Mouse (Mus musculus) ovary, adult 18-20 months (tissue): Measurements from ENCODE around the gene Olfr190.
"Not testable (repeated sequence)": the region's sequence is repeated elsewhere in the genome, so short reads cannot be mapped to it uniquely, and the experiment has no call there.

ENCODE experiments used
- DNase-seq: peaks from one replicate; pipeline ENCODE4 v3.0.0; 2022; ENCODE audit warnings: low spot score, mixed read lengths

Gene Olfr190

DNA sequence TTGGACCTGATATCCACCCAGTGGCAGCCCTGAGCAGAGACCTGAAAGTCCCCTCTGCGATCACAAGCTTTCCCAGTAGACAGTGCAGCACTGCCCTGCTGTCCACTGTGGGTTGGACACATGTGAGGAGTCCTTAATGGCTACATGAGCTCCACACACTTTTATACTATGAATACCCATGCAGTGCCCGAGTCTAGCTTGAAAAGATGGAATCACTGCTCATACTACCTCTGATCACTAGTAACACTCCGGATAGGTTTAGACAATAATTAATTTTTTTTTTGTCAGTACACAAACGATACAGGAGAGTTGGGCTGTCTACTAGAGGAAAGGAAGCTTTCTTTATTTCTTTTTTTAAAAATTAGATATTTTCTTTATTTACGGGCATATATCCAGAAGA, at the start of gene Olfr190:
Olfr190 (minus strand) TSS at position 101 of the 400 bp plus-strand sequence.
- DNase-seq: no peak

GRCm38 (mm10) chr16:59120969-59121368, 43.2 kb upstream of the Olfr190 start, which contains the start of gene Olfr194:
Gene Olfr194 (minus strand): TSS chr16:59121069.
- DNase-seq: no peak

- DNase-seq: no peak
These were observed 34.0 kb upstream of the Olfr190 start, which contains the start of gene Olfr193 for GRCm38 (mm10) chr16:59111781-59112180. Gene Olfr193 (minus strand): TSS chr16:59111881.

DNA sequence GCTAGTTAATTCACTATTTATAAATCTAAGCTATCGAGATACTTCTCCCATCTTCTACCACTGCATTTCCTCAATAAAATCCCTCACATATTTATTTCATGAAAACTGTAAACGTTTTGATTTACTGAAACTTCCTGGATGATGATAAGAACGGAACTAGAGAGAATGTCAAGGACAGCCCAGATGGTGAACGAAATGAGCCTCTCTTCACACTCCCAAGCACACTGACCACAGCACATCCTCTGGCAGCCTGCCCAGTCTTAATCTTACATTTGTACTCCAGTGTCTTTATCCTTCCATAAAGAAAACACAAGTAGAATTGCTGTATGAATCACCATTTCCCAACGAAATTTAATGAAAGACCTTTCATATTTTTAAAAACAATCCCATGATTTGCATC, 30.7 kb upstream of the Olfr190 start:
- not testable (repeated sequence) for DNase-seq

GRCm38 (mm10) chr16:59105312-59105711, 27.5 kb upstream of the Olfr190 start:
- no peak for DNase-seq

DNA sequence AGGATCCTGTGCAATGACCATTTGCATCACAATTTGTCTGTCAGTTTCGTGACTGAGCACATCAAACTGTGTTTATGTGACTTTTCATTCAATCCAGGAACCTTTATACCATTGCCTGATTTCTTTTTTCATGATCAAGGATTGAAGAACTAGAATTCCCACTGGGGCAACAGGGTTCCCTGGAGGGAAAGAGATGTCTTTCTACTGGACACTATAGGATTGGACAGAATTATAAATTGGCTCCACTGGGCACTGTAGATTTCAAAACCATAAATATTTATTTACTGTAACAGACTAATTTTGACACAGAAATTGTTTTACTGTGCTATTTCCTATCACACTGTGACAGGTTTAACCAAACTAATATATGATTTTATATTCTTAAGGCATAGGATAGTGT, 11.9 kb upstream of the Olfr190 start, which contains the start of gene Olfr191:
Olfr191 (minus strand) TSS at position 101 of the 400 bp plus-strand sequence.
- not testable (repeated sequence) for DNase-seq

DNA sequence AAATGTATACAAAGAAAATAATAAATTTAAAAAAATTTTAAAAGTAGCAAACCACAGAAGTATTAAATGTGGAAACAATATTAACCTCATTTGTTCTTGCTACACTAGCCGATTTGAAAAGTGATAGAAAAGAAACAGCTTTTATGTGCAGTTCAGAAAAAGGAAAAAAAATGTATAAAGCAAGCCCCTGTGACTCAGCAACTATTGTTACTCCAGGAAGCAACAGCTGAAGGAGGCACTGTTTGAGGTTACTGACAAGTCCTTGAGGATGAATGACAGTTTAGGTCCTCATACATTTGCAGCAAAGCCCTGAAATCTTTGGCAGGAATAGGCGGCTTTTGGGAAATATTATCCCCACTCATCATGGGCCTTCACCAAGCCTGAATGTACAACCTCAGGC, 3.3 kb upstream of the Olfr190 start:
- not testable (repeated sequence) for DNase-seq

DNA sequence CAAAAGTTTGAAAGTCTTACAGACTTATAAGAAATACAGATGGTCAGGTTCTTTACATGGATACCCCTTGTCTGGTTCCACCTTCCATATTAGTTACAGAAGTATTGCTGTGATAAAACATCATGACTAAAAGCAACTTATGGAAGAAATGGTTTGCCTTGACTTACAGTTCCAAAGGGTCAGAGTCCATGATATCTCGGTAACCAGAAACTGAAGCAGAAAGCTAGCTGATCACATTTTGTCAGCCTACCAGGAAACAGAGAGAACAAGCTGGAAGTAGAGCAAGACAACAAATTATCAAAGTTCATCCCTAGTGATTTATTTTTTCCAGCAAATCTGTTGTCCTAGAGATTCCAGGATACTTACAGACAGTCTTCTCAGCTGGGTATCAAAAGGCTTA, 4.3 kb downstream of the Olfr190 start:
- no peak for DNase-seq

DNA sequence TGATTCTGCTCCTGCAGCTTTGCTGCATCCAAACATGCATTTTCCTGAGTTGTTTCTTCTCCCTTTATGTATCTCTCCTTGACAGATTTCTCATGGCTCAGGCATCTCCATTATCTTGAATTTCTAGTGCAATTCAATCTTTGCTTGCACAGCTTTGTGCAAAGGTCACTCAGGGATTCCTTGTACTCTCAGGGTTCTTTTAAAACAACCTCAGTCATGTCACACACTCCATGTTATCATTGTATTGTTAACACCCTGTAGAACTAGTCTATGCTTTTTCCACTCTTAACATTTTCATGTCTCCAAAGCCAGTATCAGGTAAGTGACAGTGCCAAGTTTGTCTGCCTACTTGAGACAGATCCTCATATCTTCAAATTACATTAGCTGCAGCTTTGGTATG, 6.0 kb downstream of the Olfr190 start:
- no peak for DNase-seq

DNA sequence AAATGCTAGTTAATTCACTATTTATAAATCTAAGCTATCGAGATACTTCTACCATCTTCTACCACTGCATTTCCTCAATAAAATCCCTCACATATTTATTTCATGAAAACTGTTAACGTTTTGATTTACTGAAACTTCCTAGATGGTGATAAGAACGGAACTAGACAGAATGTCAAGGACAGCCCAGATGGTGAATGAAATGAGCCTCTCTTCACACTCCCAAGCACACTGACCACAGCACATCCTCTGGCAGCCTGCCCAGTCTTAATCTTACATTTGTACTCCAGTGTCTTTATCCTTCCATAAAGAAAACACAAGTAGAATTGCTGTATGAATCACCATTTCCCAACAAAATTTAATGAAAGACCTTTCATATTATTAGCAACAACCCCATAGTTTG, 15.4 kb downstream of the Olfr190 start:
- not testable (repeated sequence) for DNase-seq

DNA sequence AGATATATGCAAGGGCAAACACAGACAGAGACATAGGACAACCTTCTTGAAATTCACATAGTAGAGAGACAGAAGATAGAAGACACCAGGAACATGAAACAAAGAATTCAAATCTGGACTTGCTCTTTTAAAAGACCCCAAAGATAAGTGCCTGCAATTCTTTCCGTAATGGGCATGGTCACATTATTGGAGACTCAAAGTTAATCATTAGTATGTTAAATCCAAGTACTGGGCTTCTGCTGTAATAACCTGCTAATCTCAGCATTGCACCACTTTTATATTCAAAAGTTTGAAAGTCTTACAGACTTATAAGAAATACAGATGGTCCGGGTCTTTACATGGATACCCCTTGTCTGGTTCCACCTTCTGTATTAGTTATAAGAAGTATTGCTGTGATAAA, 28.5 kb downstream of the Olfr190 start:
- not testable (repeated sequence) for DNase-seq

GRCm38 (mm10) chr16:59048860-59049259, 28.9 kb downstream of the Olfr190 start:
- no peak for DNase-seq

DNA sequence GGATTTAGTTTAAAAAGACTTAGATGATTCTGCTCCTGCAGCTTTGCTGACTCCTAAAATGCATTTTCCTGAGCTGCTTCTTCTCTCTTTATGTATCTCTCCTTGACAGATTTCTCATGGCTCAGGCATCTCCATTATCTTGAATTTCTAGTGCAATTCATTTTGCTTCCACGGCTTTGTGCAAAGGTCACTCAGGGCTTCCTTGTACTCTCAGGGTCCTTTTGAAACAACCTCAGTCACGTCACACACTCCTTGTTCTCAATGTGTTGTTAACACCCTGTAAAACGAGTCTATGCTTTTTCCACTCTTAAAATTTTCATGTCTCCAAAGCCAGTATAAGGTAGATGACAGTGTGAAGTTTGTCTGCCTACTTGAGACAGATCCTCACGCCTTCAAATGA, 30.2 kb downstream of the Olfr190 start:
- DNase-seq: no peak

DNA sequence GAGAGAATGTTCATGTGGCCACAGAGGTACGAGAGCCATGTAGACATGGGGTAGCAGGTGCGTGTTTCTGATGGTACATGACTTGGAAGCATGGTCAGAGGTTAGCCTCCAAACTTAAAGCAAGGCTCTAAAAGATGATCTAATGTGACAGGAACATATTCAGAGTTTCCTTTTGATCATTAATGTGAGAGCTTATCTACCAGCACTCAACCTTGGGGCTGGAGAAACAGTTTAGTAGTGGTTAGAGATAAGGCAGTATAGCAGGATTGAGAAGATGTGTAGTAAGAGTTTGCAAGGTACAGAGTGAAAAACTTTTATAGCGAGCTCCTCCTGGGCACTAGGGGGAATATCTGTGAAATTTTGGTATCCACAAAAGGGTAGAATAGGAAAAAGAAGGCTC, 32.0 kb downstream of the Olfr190 start:
- DNase-seq: no peak

- no peak for DNase-seq
These were observed 38.1 kb downstream of the Olfr190 start, which contains the start of gene Olfr187 for GRCm38 (mm10) chr16:59039710-59040109. Gene Olfr187 (minus strand): TSS chr16:59039767.

DNA sequence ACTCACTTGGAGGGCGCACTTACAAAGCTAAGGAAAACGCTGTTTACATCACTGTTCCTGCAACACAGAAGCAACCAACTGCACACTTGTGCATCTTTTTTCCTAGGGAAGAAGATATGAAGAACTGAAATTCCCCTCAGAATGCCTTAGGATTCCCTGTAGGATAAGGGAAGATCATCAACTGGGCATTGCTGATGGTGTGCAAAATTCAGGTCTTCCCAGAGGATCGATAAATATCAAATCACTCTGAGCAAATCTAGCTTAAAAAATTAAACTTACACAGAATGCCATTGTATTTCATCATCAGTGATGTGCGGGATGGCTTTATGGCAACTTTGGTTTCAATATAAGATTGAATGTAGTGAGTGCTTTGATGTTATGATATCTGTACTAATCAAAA, 47.6 kb downstream of the Olfr190 start, which contains the start of gene Olfr186:
Olfr186 (minus strand) TSS at position 101 of the 400 bp plus-strand sequence.
- no peak for DNase-seq
